Mouse (Mus musculus) ES-E14 (cell line): ENCODE data around the gene Tceal8.

ENCODE experiments used
- MAFK ChIP-seq: IDR thresholded peaks from 2 replicates; pipeline ENCODE4 v1.6.1; 2014; ENCODE audit warnings: mild to moderate bottlenecking, low read depth, low read length, inconsistent platforms; ENCODE audit not compliant: insufficient read depth
- ZC3H11A ChIP-seq: IDR thresholded peaks from 2 replicates; pipeline ENCODE4 v1.6.1; 2012; ENCODE audit warnings: low read depth, mild to moderate bottlenecking, inconsistent platforms, low read length, borderline replicate concordance
- ZNF384 ChIP-seq: IDR thresholded peaks from 2 replicates; pipeline ENCODE4 v1.6.1; 2012; ENCODE audit warnings: low read depth, low read length, inconsistent platforms

DNA sequence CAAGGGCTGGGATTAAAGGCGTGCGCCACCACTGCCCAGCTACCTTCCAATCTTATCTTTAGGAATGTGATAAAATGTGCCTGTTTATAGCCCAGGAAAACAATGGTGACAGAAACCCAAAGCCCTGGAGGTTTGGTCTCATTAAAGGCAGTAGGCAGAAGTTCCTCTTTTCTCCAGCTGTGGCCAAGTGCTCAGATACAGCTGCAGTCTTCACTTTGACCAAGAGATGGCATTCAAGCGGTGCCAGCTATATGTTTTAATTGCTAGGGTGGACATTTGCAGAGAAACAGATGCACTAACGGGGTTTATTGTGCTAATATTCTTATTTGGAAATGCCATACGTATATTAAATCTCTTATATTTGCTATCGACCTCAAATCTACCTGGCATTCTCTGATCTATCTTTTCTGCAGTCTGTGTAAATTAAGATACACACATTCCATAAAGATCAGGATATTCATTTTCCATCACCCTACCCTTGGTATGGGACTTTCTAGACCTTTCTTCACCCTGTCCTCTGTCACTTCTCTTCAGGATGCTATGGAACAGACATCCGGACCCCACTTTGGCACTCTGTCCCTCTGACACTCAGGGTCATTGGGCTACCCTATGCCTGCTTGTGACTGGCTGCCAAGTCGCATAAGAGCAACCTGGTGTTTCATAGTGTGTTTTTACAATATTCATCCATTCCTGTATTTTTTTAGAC lies 45.0 kb downstream of the Tceal8 start:
- no peak for TF ChIP-seq ZC3H11A
- no peak for TF ChIP-seq ZNF384
- TF ChIP-seq MAFK = no peak
